Mouse (Mus musculus) liver, postnatal 0 days (tissue): ENCODE measurements around the gene Agtpbp1. TPM values are rescaled to one million over a fixed set of nuclear protein-coding genes. Genes with fewer than 3 reads are reported as not detected.
"Not testable (repeated sequence)": the region's sequence is repeated elsewhere in the genome, so short reads cannot be mapped to it uniquely, and the experiment has no call there.

ENCODE experiments used
- ATAC-seq: fragments of 200-750 bp; cut with Nextera tagmentation; 2 replicates; pipeline ENCODE4 v1.8.0; 2017; ENCODE audit warnings: mild to moderate bottlenecking, moderate library complexity
- DNase-seq: peaks from one replicate; pipeline ENCODE4 v3.0.0-alpha.2; 2016
- H3K27ac ChIP-seq: fragments of 300-500 bp; sonication (generic); 2 replicates; pipeline ENCODE4 v1.5.1; 2014; ENCODE audit warnings: antibody characterized with exemption, moderate library complexity, mild to moderate bottlenecking, low read depth
- H3K27me3 ChIP-seq: fragments of 300-500 bp; sonication (generic); 2 replicates; pipeline ENCODE4 v1.6.1; 2014; ENCODE audit warnings: low read length, control low read depth, mixed read lengths; ENCODE audit not compliant: insufficient read depth
- H3K36me3 ChIP-seq: fragments of 300-500 bp; sonication (generic); replicated peaks from 2 replicates; pipeline ENCODE4 v1.6.1; 2014; ENCODE audit warnings: mild to moderate bottlenecking, control low read depth, low read length, moderate library complexity, mixed read lengths; ENCODE audit not compliant: insufficient read depth
- H3K4me1 ChIP-seq: fragments of 300-500 bp; sonication (generic); 2 replicates; pipeline ENCODE4 v1.6.1; 2014; ENCODE audit warnings: antibody characterized with exemption, mild to moderate bottlenecking, control low read depth; ENCODE audit not compliant: insufficient read depth
- H3K4me2 ChIP-seq: fragments of 300-500 bp; sonication (generic); 2 replicates; pipeline ENCODE4 v1.6.1; 2014; ENCODE audit warnings: low read depth, mild to moderate bottlenecking, low read length, moderate library complexity, mixed read lengths
- H3K4me3 ChIP-seq: fragments of 300-500 bp; sonication (generic); 2 replicates; pipeline ENCODE4 v1.5.1; 2014; ENCODE audit warnings: low read depth, low read length
- H3K9ac ChIP-seq: fragments of 300-500 bp; sonication (generic); replicated peaks from 2 replicates; pipeline ENCODE4 v1.6.1; 2014; ENCODE audit warnings: mild to moderate bottlenecking, moderate library complexity
- H3K9me3 ChIP-seq: fragments of 300-500 bp; sonication (generic); 2 replicates; pipeline ENCODE4 v1.6.1; 2016; ENCODE audit warnings: mild to moderate bottlenecking, control low read depth, low read length, mixed read lengths
- CTCF ChIP-seq: sonication (generic); IDR thresholded peaks from 2 replicates; pipeline ENCODE4 v1.5.1; 2016; ENCODE audit warnings: antibody characterized with exemption, low read depth
- EP300 ChIP-seq: IDR thresholded peaks from 2 replicates; pipeline ENCODE4 v1.6.1; 2016; ENCODE audit warnings: antibody characterized with exemption, low read depth, mild to moderate bottlenecking
- WGBS: fragments of 180-500 bp; shearing (Covaris S2); extraction: QIAGEN DNeasy Blood & Tissue Kit; methylation state at CpG from one replicate; pipeline ENCODE4 v1.1.7; 2014; ENCODE audit not compliant: insufficient replicate concordance; 5-methylcytosine and 5-hydroxymethylcytosine counted together
- polyA plus RNA-seq: library from polyadenylated mRNA; unstranded; fragments of >200 nt; fragmentation: Nextera tagmentation; extraction: Ambion mirVana; gene quantifications from 2 replicates; pipeline ENCODE4 v1.2.1, GENCODE M21; 2015

Gene Agtpbp1
- polyA plus RNA-seq, 1 experiment from 2014 or later = 6.4 TPM

DNA sequence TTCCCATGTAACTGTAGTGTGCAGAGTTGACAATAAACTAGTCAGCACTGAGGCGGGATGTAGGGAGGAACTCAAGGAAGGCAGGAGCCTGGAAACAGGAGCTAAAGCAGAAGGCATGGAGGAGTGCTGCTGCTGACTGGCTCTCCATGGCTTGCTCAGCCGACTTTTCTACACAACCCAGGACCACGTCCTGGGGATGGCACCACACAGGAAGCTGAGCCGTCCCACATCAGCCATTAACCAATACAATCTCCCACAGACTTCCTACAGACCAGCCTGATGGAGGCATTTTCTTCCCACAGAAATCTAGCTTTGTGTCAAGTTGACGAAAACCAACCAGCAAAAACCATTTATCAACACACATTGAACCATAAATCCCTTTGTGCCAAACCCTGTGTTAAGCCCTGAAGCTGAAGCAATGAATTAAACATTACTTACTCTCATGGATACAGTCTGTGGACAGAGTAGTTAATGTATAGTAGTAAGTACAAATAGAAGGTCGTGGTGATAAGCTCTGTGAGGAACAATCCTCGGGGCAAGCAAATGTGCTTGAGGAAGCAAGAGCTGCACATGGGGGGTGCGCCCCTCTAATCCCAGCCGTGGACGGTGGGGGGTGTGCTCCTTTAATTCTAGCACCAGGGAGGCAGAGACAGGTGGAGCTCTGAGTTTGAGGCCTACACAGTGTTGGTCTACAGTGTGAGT lies 20.3 kb upstream of the Agtpbp1 start:
- H3K9me3 ChIP-seq = no peaks in the 10 kb centered on the region
- DNase-seq (no peak), ATAC-seq (no peak)
- 55% methylated on average over 10 of the region's 10 CpGs for WGBS
- no peak overlapping the region for H3K4me2 ChIP-seq
- H3K9ac ChIP-seq = no peak overlapping the region
- no peaks in the 10 kb centered on the region for H3K27me3 ChIP-seq
- peaks cover 10% of the 10 kb centered on the region; the same call in 1 of the 2 replicates for H3K4me1 ChIP-seq
- H3K36me3 ChIP-seq = peaks cover 37% of the 10 kb centered on the region
- TF ChIP-seq EP300 (no peak), CTCF (no peak)
- H3K4me3 ChIP-seq = no peak overlapping the region
- H3K27ac ChIP-seq = no peak overlapping the region

DNA sequence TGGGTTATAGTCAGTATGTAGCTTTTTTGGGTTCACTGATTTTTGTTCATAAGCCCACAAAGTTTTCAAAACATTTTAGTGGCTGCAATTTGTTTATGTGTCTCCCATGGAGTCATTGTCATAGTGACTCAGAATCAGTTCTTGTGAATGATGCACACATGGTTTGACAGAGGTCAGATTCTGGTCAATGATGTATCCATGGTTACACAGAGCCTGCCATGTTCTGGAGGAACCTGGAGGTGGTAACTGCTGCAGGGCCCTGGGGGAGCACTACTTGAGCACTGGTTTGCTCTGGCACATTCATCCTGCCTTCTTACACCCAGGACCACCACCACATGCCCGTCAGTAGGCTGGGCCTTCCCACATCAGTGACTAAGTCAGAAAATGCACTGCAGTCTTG lies 19.5 kb upstream of the Agtpbp1 start:
- TF ChIP-seq EP300 (no peak), CTCF (no peak)
- H3K27me3 ChIP-seq = no peaks in the 10 kb centered on the region
- H3K9me3 ChIP-seq = no peaks in the 10 kb centered on the region
- no peak overlapping the region for H3K4me3 ChIP-seq
- no peak overlapping the region for H3K4me2 ChIP-seq
- H3K36me3 ChIP-seq = peaks cover 41% of the 10 kb centered on the region
- DNase-seq (no peak), ATAC-seq (no peak)
- H3K9ac ChIP-seq = no peak overlapping the region
- H3K27ac ChIP-seq = no peak overlapping the region
- peaks cover 10% of the 10 kb centered on the region; the same call in 1 of the 2 replicates for H3K4me1 ChIP-seq
- 87% methylated on average over 1 of the region's 1 CpGs for WGBS

DNA sequence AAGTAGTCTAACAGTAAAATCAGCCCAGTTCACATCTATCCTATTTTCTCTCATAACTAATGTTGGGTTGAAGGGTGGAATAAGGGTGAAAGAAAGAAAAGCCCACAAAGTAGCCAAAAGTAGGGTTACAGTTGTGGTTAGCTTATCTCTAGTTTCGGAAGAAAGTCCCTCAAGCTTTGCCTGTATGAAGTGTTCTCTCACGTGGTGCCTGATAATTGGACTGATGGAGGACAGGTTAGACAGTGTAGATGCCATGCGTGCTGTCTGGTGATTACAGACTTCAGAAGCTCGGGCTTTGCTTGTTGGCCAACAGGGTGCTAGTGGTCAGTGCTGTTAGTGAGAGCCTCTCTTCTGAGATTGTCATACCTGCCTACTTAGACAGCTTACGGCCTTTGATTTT lies 18.1 kb upstream of the Agtpbp1 start:
- no peak for DNase-seq

DNA sequence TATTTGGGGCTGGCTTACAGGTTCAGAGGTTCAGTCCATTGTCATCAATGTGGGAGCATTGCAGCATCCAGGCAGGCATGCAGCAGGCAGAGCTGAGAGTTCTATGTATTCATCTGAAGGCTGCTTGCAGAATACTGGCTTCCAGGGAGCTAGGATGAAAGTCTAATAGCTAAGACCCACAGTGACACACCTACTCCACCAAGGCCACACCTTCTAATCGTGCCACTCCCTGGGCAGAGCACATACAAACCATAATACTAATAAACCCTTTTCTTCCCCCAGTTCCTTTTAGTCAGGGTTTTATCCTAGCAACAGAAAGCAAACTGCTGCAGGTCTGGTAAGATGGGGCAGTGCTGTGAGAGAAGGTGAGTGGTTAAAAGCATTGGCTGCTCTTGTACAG lies 7.6 kb upstream of the Agtpbp1 start:
- DNase-seq (no peak), ATAC-seq (no peak)
- Histone ChIP-seq H3K36me3 (peaks cover 32% of the 10 kb centered on the region), H3K27me3 (no peaks in the 10 kb centered on the region), H3K4me3 (no peak overlapping the region), H3K27ac (no peak overlapping the region), H3K9me3 (no peaks in the 10 kb centered on the region), H3K4me2 (no peak overlapping the region), H3K4me1 (0 out of 2 replicates have a peak, but pooled peaks cover 5% of the 10 kb centered on the region), H3K9ac (no peak overlapping the region)
- WGBS = 61% methylated on average over 1 of the region's 1 CpGs
- TF ChIP-seq CTCF (no peak), EP300 (no peak)

More for the DNA sequence above, 18.1 kb upstream of the Agtpbp1 start:
- ATAC-seq = no peak
- Histone ChIP-seq H3K4me2 (no peak overlapping the region), H3K4me3 (no peak overlapping the region), H3K27me3 (no peaks in the 10 kb centered on the region), H3K4me1 (peaks cover 10% of the 10 kb centered on the region; the same call in 1 of the 2 replicates), H3K9ac (no peak overlapping the region), H3K27ac (no peak overlapping the region), H3K9me3 (no peaks in the 10 kb centered on the region), H3K36me3 (peaks cover 36% of the 10 kb centered on the region)
- WGBS = 63% methylated on average over 5 of the region's 5 CpGs
- TF ChIP-seq EP300 (no peak), CTCF (no peak)

DNA sequence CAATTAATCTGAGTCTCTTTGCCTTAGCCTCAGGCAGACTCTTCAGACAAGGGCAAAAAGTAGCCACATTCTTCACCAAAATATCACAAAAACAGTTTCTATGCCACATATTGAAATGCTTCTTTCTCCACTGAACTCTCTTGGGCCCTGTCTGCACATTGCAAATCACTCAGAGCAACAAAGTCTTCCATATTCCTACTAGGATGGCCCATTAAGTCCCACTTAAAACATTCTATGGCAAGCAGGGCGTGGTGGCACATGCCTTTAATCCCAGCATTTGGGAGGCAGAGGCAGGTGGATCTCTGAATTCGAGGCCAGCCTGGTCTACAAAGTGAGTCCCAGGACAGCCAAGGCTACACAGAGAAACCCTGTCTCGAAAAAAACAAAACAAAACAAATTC lies 7.0 kb upstream of the Agtpbp1 start:
- H3K9me3 ChIP-seq, H3K27ac ChIP-seq, ATAC-seq, H3K4me3 ChIP-seq, H3K4me2 ChIP-seq, H3K27me3 ChIP-seq, DNase-seq, H3K9ac ChIP-seq, H3K4me1 ChIP-seq: not testable (repeated sequence)
- peaks cover 32% of the 10 kb centered on the region for H3K36me3 ChIP-seq
- 87% methylated on average over 3 of the region's 3 CpGs for WGBS

DNA sequence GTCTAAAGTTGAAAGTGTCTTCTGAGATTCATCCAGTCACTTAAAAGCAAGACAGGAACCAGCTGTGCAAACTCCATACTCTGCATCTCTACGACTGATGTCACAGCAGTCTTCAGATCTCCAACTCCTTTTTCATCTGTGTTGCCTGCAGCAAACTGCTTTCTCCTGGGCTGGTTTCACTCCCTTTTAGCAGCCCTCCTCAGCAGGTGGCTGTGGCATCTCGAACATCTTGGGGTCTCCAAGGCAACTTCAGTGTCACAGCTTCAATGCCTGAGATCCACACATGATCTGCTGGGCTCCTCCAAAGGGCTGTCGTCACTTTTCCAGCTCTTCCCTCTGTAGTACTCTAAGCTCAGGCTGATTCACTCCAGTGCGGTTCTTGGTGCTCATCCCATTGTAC lies 5.7 kb upstream of the Agtpbp1 start:
- Histone ChIP-seq H3K4me3 (no peak overlapping the region), H3K4me1 (peaks cover 19% of the 10 kb centered on the region), H3K36me3 (peaks cover 27% of the 10 kb centered on the region), H3K27me3 (no peaks in the 10 kb centered on the region), H3K9me3 (no peaks in the 10 kb centered on the region), H3K4me2 (no peak overlapping the region), H3K9ac (no peak overlapping the region), H3K27ac (no peak overlapping the region)
- DNase-seq (no peak), ATAC-seq (no peak)
- WGBS = 82% methylated on average over 4 of the region's 4 CpGs
- no peak for TF ChIP-seq EP300
- TF ChIP-seq CTCF = no peak
